Mouse (Mus musculus): ENCODE data around the gene Coil. TPM values are rescaled to one million over a fixed set of nuclear protein-coding genes. Genes with fewer than 3 reads are reported as not detected.

Coil gene
- total and polyA plus RNA-seq, 3 experiments, result 28.5 to 37.4 (median 35.4) TPM

- TF ChIP-seq HCFC1 (IDR thresholded peaks at IDR 0.05; ENCODE audit: low read depth, low read length) (peak; percentile 87), RAD21 (IDR thresholded peaks at IDR 0.05; ENCODE audit: low read depth, low read length) (peak; percentile 77), TBP (conservative IDR thresholded peaks at IDR 0.05; ENCODE audit: low read depth, low read length) (0 out of 2 replicates have a peak, but pooled peaks have one; percentile 70), NRF1 (IDR thresholded peaks at IDR 0.05; ENCODE audit: low read depth, low read length) (peak; percentile 75), USF2 (conservative IDR thresholded peaks at IDR 0.05; ENCODE audit: low read depth, low read length) (no peak), SMC3 (IDR thresholded peaks at IDR 0.05; ENCODE audit: low read depth, low read length) (peak; percentile 84), POLR2A (IDR thresholded peaks at IDR 0.05; ENCODE audit: low read depth, low read length) (peak; percentile 93), SIN3A (IDR thresholded peaks at IDR 0.05; ENCODE audit: low read length) (peak; percentile 80), PAX5 (IDR thresholded peaks at IDR 0.05; ENCODE audit: low read length) (no peak), ELF1 (IDR thresholded peaks at IDR 0.05; ENCODE audit: low read depth, low read length) (peak; percentile 69), MAX (IDR thresholded peaks at IDR 0.05; ENCODE audit: low read length) (peak; percentile 96), ZKSCAN1 (IDR thresholded peaks at IDR 0.05; ENCODE audit: borderline replicate concordance, low read depth, low read length) (no peak), CHD1 (IDR thresholded peaks at IDR 0.05; ENCODE audit: low read depth, low read length) (0 out of 2 replicates have a peak, but pooled peaks have one; percentile 45), ZMIZ1 (IDR thresholded peaks at IDR 0.05; ENCODE audit: low read depth, low read length) (peak; percentile 61), MXI1 (IDR thresholded peaks at IDR 0.05; ENCODE audit: low read depth, low read length) (peak; percentile 93), MAFK (IDR thresholded peaks at IDR 0.05; ENCODE audit: insufficient replicate concordance, low read length) (no peak), POLR2AphosphoS2 (IDR thresholded peaks at IDR 0.05; ENCODE audit: low read depth, low read length) (peak; percentile 69; the same call in 1 of the 2 replicates), MYC (IDR thresholded peaks at IDR 0.05; ENCODE audit: low read depth, low read length) (peak; percentile 97), NELFE (IDR thresholded peaks at IDR 0.05; ENCODE audit: low read depth, low read length) (peak; percentile 90), E2F4 (IDR thresholded peaks at IDR 0.05; ENCODE audit: insufficient replicate concordance, low read depth, low read length) (peak; percentile 75; the same call in 1 of the 2 replicates)
Observed at GRCm38 (mm10) chr11:88973776-88974701, 4.0 kb downstream of the Coil start (continued).

- peaks cover 11% of the 10 kb centered on the region for H3K79me2 ChIP-seq (replicated peaks; ENCODE audit: control insufficient read depth, extremely low read depth, insufficient read depth, poor library complexity, severe bottlenecking)
- dilution Hi-C loops (cut with MboI; ENCODE audit: extremely low pct_ligation_motif_present, extremely low pct_unique_long_range_greater_than_20kb, low sequenced_read_pairs) (no loop called here), in situ Hi-C loops (cut with MboI; ENCODE audit: low pct_ligation_motif_present, low pct_unique_long_range_greater_than_20kb, low sequenced_read_pairs) (no loop called here)
- DNase-seq (ENCODE audit: extremely low read depth), result no peak
- H3K9ac ChIP-seq (ENCODE audit: insufficient read depth, low read depth), result no peak overlapping the region
- peaks cover 0 to 23% of the 10 kb centered on the region in 2 experiments for H3K36me3 ChIP-seq (replicated peaks in 1 of 2; ENCODE audit: control insufficient read depth in 1 of 2, insufficient read depth in 1 of 2, low read length in 1 of 2)
- H3K4me3 ChIP-seq (replicated peaks in 1 of 3; ENCODE audit: low read depth in 2 of 3, low read length in 2 of 3, poor library complexity in 1 of 3), result no peak overlapping the region
- no peaks in the 10 kb centered on the region for H3K27me3 ChIP-seq (replicated peaks)
- no peak overlapping the region for H3K4me2 ChIP-seq (ENCODE audit: insufficient read depth, low read depth, poor library complexity, severe bottlenecking)
- no peak overlapping the region for H3K27ac ChIP-seq (ENCODE audit: insufficient read depth, low read depth)
- peaks cover 8 to 59% of the 10 kb centered on the region in 2 experiments; a peak in 3 of 4 replicates for H3K4me1 ChIP-seq (ENCODE audit: control insufficient read depth in 1 of 2, insufficient read depth in 2 of 2)
- TF ChIP-seq MYC (IDR thresholded peaks at IDR 0.05; ENCODE audit: low read depth, low read length), result no peak
- TF ChIP-seq RAD21 (IDR thresholded peaks at IDR 0.05; ENCODE audit: low read depth, low read length), result peak; percentile 5; the same call in 1 of the 2 replicates
- TF ChIP-seq KAT2A (IDR thresholded peaks at IDR 0.05; ENCODE audit: insufficient replicate concordance, low read length), result 0 out of 2 replicates have a peak, but pooled peaks have one; percentile 21
- peak; percentile 42 for TF ChIP-seq SMC3 (IDR thresholded peaks at IDR 0.05; ENCODE audit: low read depth, low read length)
- no peak for TF ChIP-seq POLR2AphosphoS2 (IDR thresholded peaks at IDR 0.05; ENCODE audit: low read depth, low read length)
- TF ChIP-seq TBP (conservative IDR thresholded peaks at IDR 0.05; ENCODE audit: low read depth, low read length), result no peak
- TF ChIP-seq CTCF (conservative IDR thresholded peaks at IDR 0.05 in 1 of 2, IDR thresholded peaks at IDR 0.05 in 1 of 2; ENCODE audit: low read depth in 2 of 2, low read length in 2 of 2), result peak; percentile 66 to 81
- no peaks in the 10 kb centered on the region for H3K9me3 ChIP-seq (replicated peaks; ENCODE audit: low read length)
Observed at GRCm38 (mm10) chr11:88976320-88976719, 6.3 kb downstream of the Coil start.
